Mouse (Mus musculus) liver, postnatal 0 days (tissue): ENCODE measurements around the gene Map4k1.

Source experiments
- CTCF ChIP-seq: sonication (generic); IDR thresholded peaks from 2 replicates; pipeline ENCODE4 v1.5.1; 2016; ENCODE audit warnings: antibody characterized with exemption, low read depth
- EP300 ChIP-seq: IDR thresholded peaks from 2 replicates; pipeline ENCODE4 v1.6.1; 2016; ENCODE audit warnings: antibody characterized with exemption, low read depth, mild to moderate bottlenecking

DNA sequence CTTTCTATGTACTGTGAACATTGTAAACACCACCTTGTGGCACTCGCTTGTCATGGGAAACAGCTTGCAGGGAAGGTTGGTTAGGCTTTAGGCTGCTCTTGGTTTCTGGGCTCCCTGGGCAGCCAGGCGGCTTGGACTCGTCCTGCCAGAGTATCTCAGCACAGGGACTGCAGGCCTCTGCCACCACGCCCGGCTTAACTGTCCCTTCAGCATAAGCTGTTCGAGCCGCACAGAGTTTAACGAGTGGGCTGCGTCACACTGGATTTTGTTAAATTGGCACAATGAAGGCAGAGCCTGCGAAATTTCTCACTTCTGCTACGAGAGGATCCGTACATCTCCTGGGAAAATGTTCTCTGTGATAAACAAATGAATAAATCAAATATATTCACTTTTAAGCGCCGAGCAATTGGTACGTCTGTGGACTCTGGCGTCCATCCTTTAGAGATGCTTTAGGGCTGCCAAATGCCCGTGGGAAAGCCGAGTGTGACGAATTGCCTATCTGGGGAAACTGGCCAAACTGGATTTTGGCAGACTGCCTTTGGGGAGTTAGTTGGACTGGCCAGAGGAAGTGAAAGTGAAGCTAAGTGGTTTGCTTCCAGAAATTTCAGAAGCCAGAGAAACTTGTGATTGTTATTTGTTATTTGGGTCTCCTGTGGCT lies 61.3 kb downstream of the Map4k1 start:
- TF ChIP-seq CTCF (0 out of 2 replicates have a peak, but pooled peaks have one; percentile 1), EP300 (no peak)
